In genomic region chrX:48385927-48386326, GRCm38 (mm10) we compare ENCODE assay signal across 13 mouse cellular contexts. TPM values are rescaled to one million over a fixed set of nuclear protein-coding genes. Genes with fewer than 3 reads are reported as not detected.
DNase-seq lines count a peak whose midpoint lies in the region; ATAC-seq and TF ChIP-seq lines count a peak whose summit lies in the region.
"Had no signal": no experiment of that assay in that cellular context is flagged by ENCODE, and none has a peak within 500 bp of the region (broad histone marks: within the 10 kb centered on the region; RNA-seq: fewer than 3 reads in every experiment).

No protein-coding gene starts in this region.

- H3K4me2 ChIP-seq in neural tube, embryonic 12.5 days (replicated peaks) = no peak overlapping the region
- no peak overlapping the region for H3K4me2 ChIP-seq in neural tube, embryonic 15.5 days
- no peak overlapping the region for H3K4me2 ChIP-seq in forebrain, embryonic 12.5 days
- H3K4me2 ChIP-seq in hindbrain, embryonic 15.5 days = no peak overlapping the region
- no peak overlapping the region for H3K4me2 ChIP-seq in midbrain, postnatal 0 days (ENCODE audit: low read depth, low read length, poor library complexity, severe bottlenecking)
- no peak overlapping the region for H3K4me2 ChIP-seq in kidney, embryonic 16.5 days (replicated peaks; ENCODE audit: low read depth, low read length)
- H3K4me2 ChIP-seq: embryonic facial prominence, embryonic 13.5 days; heart, embryonic 15.5 days; kidney, embryonic 15.5 days had no signal

- no peak overlapping the region for H3K27ac ChIP-seq in neural tube, embryonic 12.5 days
- no peak overlapping the region for H3K27ac ChIP-seq in neural tube, embryonic 15.5 days (replicated peaks)
- H3K27ac ChIP-seq in forebrain, embryonic 12.5 days = peak overlapping the region; percentile 50
- no peak overlapping the region; the same call in 1 of the 2 replicates for H3K27ac ChIP-seq in hindbrain, embryonic 15.5 days (replicated peaks)
- H3K27ac ChIP-seq in midbrain, postnatal 0 days (ENCODE audit: low read depth, low read length) = no peak overlapping the region
- no peak overlapping the region for H3K27ac ChIP-seq in kidney, embryonic 16.5 days (ENCODE audit: low read length)
- H3K27ac ChIP-seq: embryonic facial prominence, embryonic 13.5 days; heart, embryonic 15.5 days; kidney, embryonic 15.5 days had no signal

- H3K27me3 ChIP-seq in neural tube, embryonic 12.5 days (replicated peaks) = no peaks in the 10 kb centered on the region
- H3K27me3 ChIP-seq in neural tube, embryonic 15.5 days (replicated peaks) = no peaks in the 10 kb centered on the region
- no peaks in the 10 kb centered on the region for H3K27me3 ChIP-seq in forebrain, embryonic 12.5 days
- H3K27me3 ChIP-seq in hindbrain, embryonic 15.5 days = no peaks in the 10 kb centered on the region
- no peaks in the 10 kb centered on the region for H3K27me3 ChIP-seq in midbrain, postnatal 0 days (ENCODE audit: insufficient read depth, low read length)
- H3K27me3 ChIP-seq in kidney, embryonic 16.5 days (ENCODE audit: insufficient read depth, low read length) = no peaks in the 10 kb centered on the region
- H3K27me3 ChIP-seq: embryonic facial prominence, embryonic 13.5 days; heart, embryonic 15.5 days; kidney, embryonic 15.5 days had no signal

- ATAC-seq in neural tube, embryonic 12.5 days (ENCODE audit: low FRiP score, low read depth) = peak; percentile 79
- ATAC-seq in neural tube, embryonic 15.5 days (ENCODE audit: low FRiP score) = no peak
- ATAC-seq in forebrain, embryonic 12.5 days (ENCODE audit: low FRiP score) = peak; percentile 75; the same call in 1 of the 2 replicates
- ATAC-seq in hindbrain, embryonic 15.5 days (ENCODE audit: low FRiP score, low read depth) = peak; percentile 61; the same call in 1 of the 2 replicates
- ATAC-seq in midbrain, postnatal 0 days (ENCODE audit: low FRiP score) = no peak
- ATAC-seq in kidney, embryonic 16.5 days (ENCODE audit: low FRiP score, low TSS enrichment) = no peak
- ATAC-seq: CD4-positive, CD25-positive, alpha-beta regulatory T cell, adult 4 months had no signal

- H3K9ac ChIP-seq in neural tube, embryonic 12.5 days = no peak overlapping the region
- H3K9ac ChIP-seq in neural tube, embryonic 15.5 days (replicated peaks) = no peak overlapping the region
- no peak overlapping the region for H3K9ac ChIP-seq in forebrain, embryonic 12.5 days
- H3K9ac ChIP-seq in hindbrain, embryonic 15.5 days = no peak overlapping the region
- H3K9ac ChIP-seq in midbrain, postnatal 0 days (replicated peaks; ENCODE audit: low read length, poor library complexity, severe bottlenecking) = no peak overlapping the region
- no peak overlapping the region for H3K9ac ChIP-seq in kidney, embryonic 16.5 days (replicated peaks; ENCODE audit: low read length)
- H3K9ac ChIP-seq: embryonic facial prominence, embryonic 13.5 days; heart, embryonic 15.5 days; kidney, embryonic 15.5 days had no signal

- H3K4me3 ChIP-seq in neural tube, embryonic 12.5 days = no peak overlapping the region
- H3K4me3 ChIP-seq in neural tube, embryonic 15.5 days (replicated peaks) = no peak overlapping the region
- no peak overlapping the region for H3K4me3 ChIP-seq in forebrain, embryonic 12.5 days (replicated peaks)
- H3K4me3 ChIP-seq in hindbrain, embryonic 15.5 days = no peak overlapping the region
- H3K4me3 ChIP-seq in midbrain, postnatal 0 days (ENCODE audit: low read depth, low read length) = no peak overlapping the region
- no peak overlapping the region for H3K4me3 ChIP-seq in kidney, embryonic 16.5 days (ENCODE audit: low read length)
- H3K4me3 ChIP-seq: embryonic facial prominence, embryonic 13.5 days; heart, embryonic 15.5 days; kidney, embryonic 15.5 days had no signal

- H3K9me3 ChIP-seq in neural tube, embryonic 12.5 days = no peaks in the 10 kb centered on the region
- no peaks in the 10 kb centered on the region for H3K9me3 ChIP-seq in neural tube, embryonic 15.5 days (replicated peaks)
- no peaks in the 10 kb centered on the region for H3K9me3 ChIP-seq in forebrain, embryonic 12.5 days
- no peaks in the 10 kb centered on the region for H3K9me3 ChIP-seq in hindbrain, embryonic 15.5 days
- H3K9me3 ChIP-seq in midbrain, postnatal 0 days (ENCODE audit: low read length) = no peaks in the 10 kb centered on the region
- H3K9me3 ChIP-seq in kidney, embryonic 16.5 days (ENCODE audit: low read length) = no peaks in the 10 kb centered on the region
- H3K9me3 ChIP-seq: embryonic facial prominence, embryonic 13.5 days; heart, embryonic 15.5 days; kidney, embryonic 15.5 days had no signal

- H3K4me1 ChIP-seq in neural tube, embryonic 12.5 days = no peaks in the 10 kb centered on the region
- no peaks in the 10 kb centered on the region for H3K4me1 ChIP-seq in neural tube, embryonic 15.5 days
- H3K4me1 ChIP-seq in forebrain, embryonic 12.5 days = peaks cover 5% of the 10 kb centered on the region; the same call in 1 of the 2 replicates
- no peaks in the 10 kb centered on the region for H3K4me1 ChIP-seq in hindbrain, embryonic 15.5 days (replicated peaks)
- H3K4me1 ChIP-seq in midbrain, postnatal 0 days (ENCODE audit: insufficient read depth, low read length) = no peaks in the 10 kb centered on the region
- H3K4me1 ChIP-seq in kidney, embryonic 16.5 days (ENCODE audit: insufficient read depth, low read length) = no peaks in the 10 kb centered on the region
- H3K4me1 ChIP-seq: embryonic facial prominence, embryonic 13.5 days; heart, embryonic 15.5 days; kidney, embryonic 15.5 days had no signal

- peaks cover 5% of the 10 kb centered on the region for H3K36me3 ChIP-seq in neural tube, embryonic 12.5 days
- H3K36me3 ChIP-seq in neural tube, embryonic 15.5 days = peaks cover 19% of the 10 kb centered on the region
- peaks cover 57% of the 10 kb centered on the region for H3K36me3 ChIP-seq in forebrain, embryonic 12.5 days (replicated peaks)
- peaks cover 32% of the 10 kb centered on the region for H3K36me3 ChIP-seq in hindbrain, embryonic 15.5 days
- peaks cover 8% of the 10 kb centered on the region; the same call in 1 of the 2 replicates for H3K36me3 ChIP-seq in midbrain, postnatal 0 days (ENCODE audit: insufficient read depth, low read length)
- H3K36me3 ChIP-seq in kidney, embryonic 16.5 days (ENCODE audit: insufficient read depth, low read length) = peaks cover 37% of the 10 kb centered on the region

- peak; percentile 18 for DNase-seq in midbrain, postnatal 0 days (ENCODE audit: low spot score)
- no peak for DNase-seq in cerebellum, postnatal 36 days
- DNase-seq: cerebellum, adult 2 months; liver had no signal

- WGBS in neural tube, embryonic 12.5 days = 50% methylated on average over 4 of the region's 4 CpGs
- 53% methylated on average over 4 of the region's 4 CpGs for whole genome bisulfite sequencing in neural tube, embryonic 15.5 days
- WGBS in forebrain, embryonic 12.5 days = 31% methylated on average over 3 of the region's 4 CpGs
- 27% methylated on average over 4 of the region's 4 CpGs for WGBS in hindbrain, embryonic 15.5 days
- 42% methylated on average over 4 of the region's 4 CpGs for WGBS in midbrain, postnatal 0 days
- 70% methylated on average over 4 of the region's 4 CpGs for WGBS in kidney, embryonic 16.5 days

- TF ChIP-seq CTCF in midbrain, postnatal 0 days (IDR thresholded peaks at IDR 0.05) = no peak

RNA-seq across cellular contexts. Expression of gene Bcorl1, which starts 44.8 kb away (rescaled TPM):
- 5.4 and 5.9 TPM in 2 replicates for polyA plus RNA-seq in neural tube, embryonic 12.5 days (2016; fragmentation: Nextera tagmentation; extraction: Ambion mirVana)
- polyA plus RNA-seq in neural tube, embryonic 15.5 days (2015; fragmentation: Nextera tagmentation; extraction: Ambion mirVana) = 5.1 and 7.2 TPM in 2 replicates
- 6.4 and 6.7 TPM in 2 replicates for polyA plus RNA-seq in forebrain, embryonic 12.5 days (2016; fragmentation: Nextera tagmentation; extraction: Ambion mirVana)
- 6.1 and 6.7 TPM in 2 replicates for polyA plus RNA-seq in hindbrain, embryonic 15.5 days (2015; fragmentation: Nextera tagmentation; extraction: Ambion mirVana)
- total RNA-seq in midbrain, postnatal 0 days (2014; rRNA removed) = 10.5 and 13.5 TPM in 2 replicates
- 4.6 and 4.7 TPM in 2 replicates for polyA plus RNA-seq in midbrain, postnatal 0 days (2015; fragmentation: Nextera tagmentation; extraction: Ambion mirVana)
- 5.6 and 6.2 TPM in 2 replicates for polyA plus RNA-seq in kidney, embryonic 16.5 days (2015; fragmentation: Nextera tagmentation; extraction: Ambion mirVana)

Comparison
In these comparisons a context has a peak if more than half of its experiments do, and no peak if none do; other contexts are left out.
1. ATAC-seq: peak in neural tube, embryonic 12.5 days (single experiment), forebrain, embryonic 12.5 days (single experiment) and hindbrain, embryonic 15.5 days (single experiment); none in neural tube, embryonic 15.5 days (single experiment), midbrain, postnatal 0 days (single experiment) and kidney, embryonic 16.5 days (single experiment).